Mouse (Mus musculus): ENCODE data around the gene 2410131K14Rik.

2410131K14Rik gene

DNA sequence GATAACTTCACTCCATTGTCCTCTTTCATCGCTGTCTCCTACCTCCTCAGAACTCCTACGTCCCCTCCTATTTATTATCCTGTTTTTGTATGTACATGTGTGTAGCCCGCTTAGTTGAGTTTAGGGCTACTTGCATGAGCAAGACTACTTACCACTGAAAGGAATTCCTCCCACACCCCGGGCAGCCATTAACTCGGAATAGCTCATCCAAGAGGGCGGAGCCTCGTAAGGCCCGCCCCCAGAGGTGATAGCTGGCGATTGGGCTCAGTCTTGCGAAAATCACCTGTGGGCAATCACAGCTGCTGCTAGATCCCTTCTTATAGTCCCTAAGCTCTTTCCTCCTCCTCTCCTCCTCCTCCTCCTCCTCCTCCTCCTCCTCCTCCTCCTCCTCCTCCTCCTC lies 66.2 kb downstream of the 2410131K14Rik start:
- no peak for DNase-seq (ENCODE audit: low read depth)

DNA sequence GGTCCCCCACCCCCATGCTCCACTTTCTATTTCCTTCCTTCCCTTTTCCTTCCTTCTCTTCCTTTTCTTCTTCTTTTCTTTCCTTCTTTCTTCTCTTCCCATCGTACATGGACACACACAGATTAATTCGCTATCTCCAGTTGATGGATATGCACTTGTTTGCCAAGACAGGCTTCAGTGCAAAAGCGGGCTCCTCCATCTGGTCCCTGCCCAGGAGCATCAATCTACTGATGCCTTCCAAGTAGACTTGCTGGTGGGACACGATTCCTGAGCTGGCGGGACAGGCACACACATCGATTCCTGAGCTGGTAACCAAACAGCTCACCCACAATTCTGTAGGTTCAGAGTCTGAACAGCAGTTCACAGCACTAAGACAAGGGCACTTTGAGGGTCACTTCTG lies 68.7 kb downstream of the 2410131K14Rik start:
- DNase-seq (ENCODE audit: low read depth), result no peak
